Mouse (Mus musculus): ENCODE data around the gene Mcemp1. TPM values are rescaled to one million over a fixed set of nuclear protein-coding genes. Genes with fewer than 3 reads are reported as not detected.

Mcemp1 gene
- total RNA-seq, 2 experiments from 2014 or later, result 0.79 TPM; not detected in 1

GRCm38 (mm10) chr8:3674671-3675070, 9.1 kb downstream of the Mcemp1 start:
- no peak for DNase-seq

- DNase-seq, result peak; percentile 95 to 96
Measured at GRCm38 (mm10) chr8:3676131-3676992, 10.8 kb downstream of the Mcemp1 start, which contains the start of gene Trappc5. Gene Trappc5 (plus strand): TSS chr8:3676299.

- peak; percentile 37 to 38 for DNase-seq
Measured at GRCm38 (mm10) chr8:3676993-3677579, 11.5 kb downstream of the Mcemp1 start.

GRCm38 (mm10) chr8:3678831-3679230, 13.3 kb downstream of the Mcemp1 start:
- no peak for DNase-seq

- DNase-seq, result no peak
Measured at GRCm38 (mm10) chr8:3679236-3679635, 13.7 kb downstream of the Mcemp1 start.

GRCm38 (mm10) chr8:3679656-3680055, 14.1 kb downstream of the Mcemp1 start:
- no peak for DNase-seq

- DNase-seq, result no peak
Measured at GRCm38 (mm10) chr8:3682435-3682834, 16.9 kb downstream of the Mcemp1 start.

GRCm38 (mm10) chr8:3683408-3684176, 18.0 kb downstream of the Mcemp1 start:
- DNase-seq, result peak in 1 of 2 experiments; percentile 21

- DNase-seq, result no peak
Measured at GRCm38 (mm10) chr8:3684530-3684929, 19.0 kb downstream of the Mcemp1 start.

GRCm38 (mm10) chr8:3685422-3685821, 19.9 kb downstream of the Mcemp1 start:
- DNase-seq, result no peak

- DNase-seq, result no peak
Measured at GRCm38 (mm10) chr8:3687537-3687936, 22.0 kb downstream of the Mcemp1 start.

- no peak for DNase-seq
Measured at GRCm38 (mm10) chr8:3690774-3691173, 25.2 kb downstream of the Mcemp1 start.

GRCm38 (mm10) chr8:3694121-3694520, 28.6 kb downstream of the Mcemp1 start, which contains the start of gene Fcer2a:
Gene Fcer2a (minus strand): TSS chr8:3694175.
- no peak for DNase-seq

- no peak for DNase-seq
Measured at GRCm38 (mm10) chr8:3701491-3701890, 35.9 kb downstream of the Mcemp1 start.

- peak; percentile 12 to 37 for DNase-seq
Measured at GRCm38 (mm10) chr8:3705711-3706110, 40.2 kb downstream of the Mcemp1 start.

- DNase-seq, result no peak
Measured at GRCm38 (mm10) chr8:3707611-3708010, 42.1 kb downstream of the Mcemp1 start.

GRCm38 (mm10) chr8:3710312-3710711, 44.8 kb downstream of the Mcemp1 start:
- no peak for DNase-seq

- DNase-seq, result no peak
Measured at GRCm38 (mm10) chr8:3711646-3712045, 46.1 kb downstream of the Mcemp1 start.

GRCm38 (mm10) chr8:3717321-3717954, 51.9 kb downstream of the Mcemp1 start:
- no peak for DNase-seq

GRCm38 (mm10) chr8:3718559-3718958, 53.0 kb downstream of the Mcemp1 start:
- peak; percentile 75 to 81 for DNase-seq

Measured in adrenal gland, postnatal 36 days (tissue).